Mouse (Mus musculus): ENCODE data around the gene Tbc1d25. TPM values are rescaled to one million over a fixed set of nuclear protein-coding genes. Genes with fewer than 3 reads are reported as not detected.

The Tbc1d25 gene
- polyA plus RNA-seq, 1 experiment from 2014 or later, result 12.6 TPM

GRCm38 (mm10) chrX:8143750-8144149, 32.2 kb downstream of the Tbc1d25 start:
- no peak for ATAC-seq (ENCODE audit: low FRiP score, low TSS enrichment)
- peaks cover 17% of the 10 kb centered on the region for H3K36me3 ChIP-seq (ENCODE audit: insufficient read depth, low read length)
- WGBS, result 73% methylated on average over 7 of the region's 7 CpGs
- H3K27ac ChIP-seq (ENCODE audit: low read length), result no peak overlapping the region
- 0 out of 2 replicates have a peak, but pooled peaks cover 7% of the 10 kb centered on the region for H3K4me1 ChIP-seq (ENCODE audit: insufficient read depth, low read length)
- H3K9me3 ChIP-seq (ENCODE audit: low read length), result no peaks in the 10 kb centered on the region
- peak overlapping the region; percentile 74 for H3K4me3 ChIP-seq (ENCODE audit: low read length)
- no peaks in the 10 kb centered on the region for H3K27me3 ChIP-seq (ENCODE audit: insufficient read depth, low read length)
- H3K4me2 ChIP-seq (replicated peaks; ENCODE audit: low read depth, low read length), result peak overlapping the region; percentile 81
- peak overlapping the region; percentile 84; the same call in 1 of the 2 replicates for H3K9ac ChIP-seq (replicated peaks; ENCODE audit: low read length)

DNA sequence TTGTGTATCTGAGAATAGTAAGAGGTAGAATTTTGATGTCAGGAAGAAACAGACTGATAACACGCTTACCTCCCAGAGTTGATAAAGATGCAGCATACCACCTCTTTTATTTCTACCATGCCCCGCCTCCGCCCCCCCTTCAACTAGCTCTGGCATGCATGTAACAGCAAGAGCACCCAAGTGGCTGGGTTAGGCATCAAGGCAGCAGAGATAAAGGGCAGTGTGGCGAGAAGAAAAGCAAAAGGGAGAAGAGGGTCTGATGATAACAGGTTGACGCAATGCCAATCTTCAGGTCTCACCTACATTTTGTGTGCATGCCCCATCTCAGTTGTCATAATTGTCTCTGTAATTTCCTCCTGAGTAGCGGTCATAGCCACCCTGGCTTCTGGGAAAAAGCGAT, 33.0 kb downstream of the Tbc1d25 start:
- H3K27me3 ChIP-seq (ENCODE audit: insufficient read depth, low read length), result no peaks in the 10 kb centered on the region
- no peak overlapping the region for H3K4me2 ChIP-seq (replicated peaks; ENCODE audit: low read depth, low read length)
- H3K4me3 ChIP-seq (ENCODE audit: low read length), result no peak overlapping the region
- H3K9me3 ChIP-seq (ENCODE audit: low read length), result no peaks in the 10 kb centered on the region
- 0 out of 2 replicates have a peak, but pooled peaks cover 7% of the 10 kb centered on the region for H3K4me1 ChIP-seq (ENCODE audit: insufficient read depth, low read length)
- no peak overlapping the region for H3K9ac ChIP-seq (replicated peaks; ENCODE audit: low read length)
- no peak overlapping the region for H3K27ac ChIP-seq (ENCODE audit: low read length)
- peaks cover 17% of the 10 kb centered on the region for H3K36me3 ChIP-seq (ENCODE audit: insufficient read depth, low read length)
- WGBS, result 90% methylated on average over 7 of the region's 7 CpGs
- ATAC-seq (ENCODE audit: low FRiP score, low TSS enrichment), result no peak

DNA sequence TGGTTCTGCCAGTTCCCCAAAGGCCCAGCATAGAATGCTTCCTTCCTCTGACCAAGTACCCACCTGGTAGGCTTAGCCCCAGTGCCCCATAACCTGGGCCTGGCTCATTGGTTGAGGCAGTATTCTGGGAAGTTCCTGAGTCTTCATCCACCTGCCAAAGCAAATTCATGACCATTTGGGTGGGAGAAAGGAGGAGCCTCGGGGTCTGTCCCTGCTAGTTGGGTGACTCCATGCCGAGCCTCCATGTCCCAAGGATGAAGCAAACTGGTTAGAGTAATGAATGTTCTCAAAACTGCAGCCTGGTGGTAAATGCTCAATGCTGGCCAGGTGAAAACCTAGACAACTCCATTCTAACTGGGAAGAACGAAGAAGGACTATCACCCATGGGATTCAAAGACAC, 34.9 kb downstream of the Tbc1d25 start:
- H3K9me3 ChIP-seq (ENCODE audit: low read length), result no peaks in the 10 kb centered on the region
- ATAC-seq (ENCODE audit: low FRiP score, low TSS enrichment), result no peak
- peaks cover 17% of the 10 kb centered on the region for H3K36me3 ChIP-seq (ENCODE audit: insufficient read depth, low read length)
- no peak overlapping the region for H3K4me2 ChIP-seq (replicated peaks; ENCODE audit: low read depth, low read length)
- no peaks in the 10 kb centered on the region for H3K27me3 ChIP-seq (ENCODE audit: insufficient read depth, low read length)
- 73% methylated on average over 3 of the region's 3 CpGs for WGBS
- 0 out of 2 replicates have a peak, but pooled peaks cover 7% of the 10 kb centered on the region for H3K4me1 ChIP-seq (ENCODE audit: insufficient read depth, low read length)
- H3K4me3 ChIP-seq (ENCODE audit: low read length), result no peak overlapping the region
- no peak overlapping the region for H3K9ac ChIP-seq (replicated peaks; ENCODE audit: low read length)
- H3K27ac ChIP-seq (ENCODE audit: low read length), result no peak overlapping the region

DNA sequence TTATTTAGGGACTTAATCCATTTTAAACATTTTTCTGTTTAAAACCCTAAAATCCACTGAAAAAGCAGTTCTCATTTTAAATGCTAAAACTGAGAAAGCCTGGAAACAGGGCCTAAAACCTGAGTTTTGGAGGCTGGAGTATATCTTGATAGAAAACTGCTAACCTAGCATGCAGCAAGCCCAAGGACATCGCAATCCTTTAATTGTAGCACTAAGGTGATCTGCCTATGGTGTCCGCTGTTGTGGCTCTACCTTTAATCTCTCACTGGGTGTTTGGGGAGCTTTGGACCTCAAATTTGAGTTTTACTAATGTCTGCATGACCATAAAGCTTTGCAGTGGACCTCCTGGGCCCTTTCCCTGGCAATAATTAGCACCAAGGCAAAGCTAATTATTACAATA, 35.5 kb downstream of the Tbc1d25 start:
- no peaks in the 10 kb centered on the region for H3K9me3 ChIP-seq (ENCODE audit: low read length)
- H3K36me3 ChIP-seq (ENCODE audit: insufficient read depth, low read length), result peaks cover 17% of the 10 kb centered on the region
- H3K4me1 ChIP-seq (ENCODE audit: insufficient read depth, low read length), result 0 out of 2 replicates have a peak, but pooled peaks cover 7% of the 10 kb centered on the region
- WGBS, result 94% methylated on average over 2 of the region's 2 CpGs
- H3K27me3 ChIP-seq (ENCODE audit: insufficient read depth, low read length), result no peaks in the 10 kb centered on the region
- no peak overlapping the region for H3K4me3 ChIP-seq (ENCODE audit: low read length)
- ATAC-seq (ENCODE audit: low FRiP score, low TSS enrichment), result no peak
- no peak overlapping the region for H3K4me2 ChIP-seq (replicated peaks; ENCODE audit: low read depth, low read length)
- no peak overlapping the region for H3K9ac ChIP-seq (replicated peaks; ENCODE audit: low read length)
- no peak overlapping the region for H3K27ac ChIP-seq (ENCODE audit: low read length)

DNA sequence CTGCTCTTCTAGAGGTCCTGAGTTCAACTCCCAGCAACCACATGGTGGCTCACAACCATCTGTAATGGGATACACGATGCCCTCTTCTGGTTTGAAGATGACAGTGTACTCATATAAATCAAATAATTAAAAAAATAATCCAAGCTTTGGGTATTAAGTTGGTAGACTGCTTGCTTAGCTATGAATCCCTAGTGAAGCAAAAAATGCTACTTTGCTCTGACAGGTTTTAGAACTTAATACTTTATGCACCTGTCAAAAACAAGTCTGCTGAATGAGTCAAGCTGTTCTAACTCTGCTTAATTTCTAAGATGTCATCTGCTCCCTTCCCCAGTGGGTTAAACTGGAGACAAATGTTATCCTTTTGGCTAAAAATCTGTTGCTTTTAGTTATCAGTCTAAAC, 36.5 kb downstream of the Tbc1d25 start:
- H3K4me3 ChIP-seq (ENCODE audit: low read length), result no peak overlapping the region
- H3K9ac ChIP-seq (replicated peaks; ENCODE audit: low read length), result no peak overlapping the region
- no peak overlapping the region for H3K4me2 ChIP-seq (replicated peaks; ENCODE audit: low read depth, low read length)
- no peaks in the 10 kb centered on the region for H3K27me3 ChIP-seq (ENCODE audit: insufficient read depth, low read length)
- no peaks in the 10 kb centered on the region for H3K9me3 ChIP-seq (ENCODE audit: low read length)
- 0 out of 2 replicates have a peak, but pooled peaks cover 7% of the 10 kb centered on the region for H3K4me1 ChIP-seq (ENCODE audit: insufficient read depth, low read length)
- 48% methylated on average over 1 of the region's 1 CpGs for WGBS
- no peak overlapping the region for H3K27ac ChIP-seq (ENCODE audit: low read length)
- no peak for ATAC-seq (ENCODE audit: low FRiP score, low TSS enrichment)
- peaks cover 16% of the 10 kb centered on the region for H3K36me3 ChIP-seq (ENCODE audit: insufficient read depth, low read length)

- Histone ChIP-seq H3K27ac (ENCODE audit: low read length) (no peak overlapping the region), H3K4me2 (replicated peaks; ENCODE audit: low read depth, low read length) (no peak overlapping the region), H3K36me3 (ENCODE audit: insufficient read depth, low read length) (peaks cover 2% of the 10 kb centered on the region), H3K4me3 (ENCODE audit: low read length) (no peak overlapping the region), H3K4me1 (ENCODE audit: insufficient read depth, low read length) (0 out of 2 replicates have a peak, but pooled peaks cover 4% of the 10 kb centered on the region), H3K9me3 (ENCODE audit: low read length) (peaks cover 2% of the 10 kb centered on the region; the same call in 1 of the 2 replicates), H3K27me3 (ENCODE audit: insufficient read depth, low read length) (no peaks in the 10 kb centered on the region), H3K9ac (replicated peaks; ENCODE audit: low read length) (no peak overlapping the region)
- no peak for ATAC-seq (ENCODE audit: low FRiP score, low TSS enrichment)
- 57% methylated on average over 2 of the region's 2 CpGs for WGBS
Observed at GRCm38 (mm10) chrX:8135886-8136285, 40.1 kb downstream of the Tbc1d25 start.

DNA sequence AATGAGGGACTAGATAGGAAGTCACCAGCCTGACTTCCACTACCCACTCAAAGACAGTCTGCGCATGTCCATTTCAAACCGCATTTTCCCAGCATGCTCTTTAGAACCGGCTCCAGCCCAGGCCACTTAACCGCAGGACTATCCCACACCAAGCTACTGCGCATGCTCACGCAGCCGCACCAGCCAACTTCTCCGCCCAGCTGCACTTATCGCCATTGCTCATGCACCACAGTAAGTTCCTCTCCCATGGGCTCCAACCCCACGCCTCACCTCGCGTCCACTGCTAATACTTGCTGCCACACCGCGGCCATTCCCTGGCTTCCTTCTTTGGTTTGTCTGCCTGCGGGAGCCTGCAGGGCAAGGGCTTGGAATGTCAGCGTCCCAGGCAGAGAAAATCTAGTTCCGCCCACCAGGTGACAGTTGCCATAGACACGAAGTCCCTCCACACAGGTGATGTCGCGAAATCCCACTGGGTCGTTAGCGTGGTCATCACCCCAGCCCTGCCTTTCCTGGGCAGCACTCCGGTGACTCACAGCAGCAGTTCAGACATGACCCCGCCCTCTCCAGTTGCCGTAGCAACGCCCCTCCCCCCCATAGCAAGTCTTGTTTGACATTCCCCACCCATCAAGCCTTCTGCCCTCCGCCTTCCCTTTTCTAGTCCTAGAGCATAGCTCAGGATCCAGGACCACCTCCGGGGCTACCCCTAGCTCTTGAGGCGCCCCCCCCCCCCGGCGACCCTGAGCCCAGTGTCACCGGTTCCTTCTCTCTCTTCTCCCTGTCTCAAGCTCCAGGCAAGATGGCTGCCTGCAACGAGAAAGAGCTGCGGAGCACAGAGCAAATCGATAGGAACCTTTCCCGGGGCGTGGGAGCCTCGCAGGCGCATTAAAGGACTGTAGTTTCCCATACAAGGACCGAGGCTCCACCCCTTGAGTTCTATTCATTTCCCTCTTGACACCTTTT, 43.7 kb downstream of the Tbc1d25 start, which contains the start of gene Wdr13:
Wdr13 (minus strand) TSS at position 876 of the 960 bp plus-strand sequence.
- WGBS, result 20% methylated on average over 38 of the region's 40 CpGs
- Histone ChIP-seq H3K4me3 (ENCODE audit: low read length) (peak within 1 kb of the TSS; percentile 66), H3K9ac (replicated peaks; ENCODE audit: low read length) (peak within 1 kb of the TSS; percentile 74), H3K27me3 (ENCODE audit: insufficient read depth, low read length) (no peaks in the 10 kb centered on the region), H3K4me1 (ENCODE audit: insufficient read depth, low read length) (0 out of 2 replicates have a peak, but pooled peaks cover 4% of the 10 kb centered on the region), H3K36me3 (ENCODE audit: insufficient read depth, low read length) (0 out of 2 replicates have a peak, but pooled peaks cover 17% of the 10 kb centered on the region), H3K9me3 (ENCODE audit: low read length) (peaks cover 2% of the 10 kb centered on the region; the same call in 1 of the 2 replicates), H3K4me2 (replicated peaks; ENCODE audit: low read depth, low read length) (peak within 1 kb of the TSS; percentile 59), H3K27ac (ENCODE audit: low read length) (peak within 1 kb of the TSS; percentile 98)
- ATAC-seq (ENCODE audit: low FRiP score, low TSS enrichment), result peak; percentile 91

DNA sequence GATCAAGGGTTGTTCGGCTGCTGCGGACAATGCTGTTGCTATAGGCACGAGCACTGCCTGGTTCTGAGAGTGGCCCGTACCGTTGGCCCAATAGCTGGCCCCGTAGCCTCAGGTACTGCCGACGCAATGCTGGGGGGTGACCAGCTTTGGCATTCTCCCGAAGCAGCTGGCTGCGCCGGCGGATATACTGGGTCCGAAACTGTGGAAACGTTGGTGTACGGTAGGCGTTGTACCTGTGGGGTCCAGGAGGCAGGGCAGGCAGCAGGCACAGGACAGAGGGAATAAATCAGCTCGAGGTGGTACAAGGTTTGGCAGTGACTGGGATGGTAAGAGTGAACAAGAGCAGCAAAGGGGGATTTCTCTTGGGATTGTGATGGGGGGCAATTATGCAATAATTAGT, 44.6 kb downstream of the Tbc1d25 start:
- H3K27me3 ChIP-seq (ENCODE audit: insufficient read depth, low read length), result no peaks in the 10 kb centered on the region
- no peak overlapping the region for H3K9ac ChIP-seq (replicated peaks; ENCODE audit: low read length)
- H3K4me3 ChIP-seq (ENCODE audit: low read length), result peak overlapping the region; percentile 66
- 92% methylated on average over 17 of the region's 17 CpGs for WGBS
- peak overlapping the region; percentile 59 for H3K4me2 ChIP-seq (replicated peaks; ENCODE audit: low read depth, low read length)
- ATAC-seq (ENCODE audit: low FRiP score, low TSS enrichment), result no peak
- H3K27ac ChIP-seq (ENCODE audit: low read length), result no peak overlapping the region
- peaks cover 2% of the 10 kb centered on the region; the same call in 1 of the 2 replicates for H3K9me3 ChIP-seq (ENCODE audit: low read length)
- 0 out of 2 replicates have a peak, but pooled peaks cover 19% of the 10 kb centered on the region for H3K36me3 ChIP-seq (ENCODE audit: insufficient read depth, low read length)
- 0 out of 2 replicates have a peak, but pooled peaks cover 4% of the 10 kb centered on the region for H3K4me1 ChIP-seq (ENCODE audit: insufficient read depth, low read length)

DNA sequence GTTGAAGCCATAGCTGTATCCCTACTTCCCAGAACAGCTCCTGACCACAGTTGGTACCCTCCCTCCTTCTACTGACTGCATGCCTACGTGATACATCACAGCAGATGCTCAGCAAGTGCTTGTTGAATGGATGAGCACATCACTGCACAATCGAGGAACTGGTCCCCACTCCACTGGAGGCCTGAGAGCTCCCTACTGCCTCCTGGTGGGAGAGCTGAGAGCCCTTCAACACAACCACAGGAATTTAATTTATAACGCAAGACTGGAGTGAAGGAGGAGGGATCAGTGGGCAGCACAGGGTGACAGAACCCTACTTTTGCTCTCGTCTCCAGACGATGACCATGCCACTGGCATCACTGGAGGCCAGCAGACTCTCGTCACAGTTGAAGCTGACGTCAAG, 50.7 kb downstream of the Tbc1d25 start:
- no peaks in the 10 kb centered on the region for H3K27me3 ChIP-seq (ENCODE audit: insufficient read depth, low read length)
- no peaks in the 10 kb centered on the region for H3K9me3 ChIP-seq (ENCODE audit: low read length)
- ATAC-seq (ENCODE audit: low FRiP score, low TSS enrichment), result no peak
- H3K27ac ChIP-seq (ENCODE audit: low read length), result no peak overlapping the region
- H3K36me3 ChIP-seq (ENCODE audit: insufficient read depth, low read length), result peaks cover 29% of the 10 kb centered on the region; the same call in 1 of the 2 replicates
- H3K9ac ChIP-seq (replicated peaks; ENCODE audit: low read length), result no peak overlapping the region
- WGBS, result 74% methylated on average over 7 of the region's 7 CpGs
- no peak overlapping the region for H3K4me3 ChIP-seq (ENCODE audit: low read length)
- H3K4me1 ChIP-seq (ENCODE audit: insufficient read depth, low read length), result no peaks in the 10 kb centered on the region
- no peak overlapping the region for H3K4me2 ChIP-seq (replicated peaks; ENCODE audit: low read depth, low read length)

Data from kidney, embryonic 16.5 days (tissue).